Comparison of ENCODE assay signal across 14 mouse cellular contexts in the genomic region with DNA sequence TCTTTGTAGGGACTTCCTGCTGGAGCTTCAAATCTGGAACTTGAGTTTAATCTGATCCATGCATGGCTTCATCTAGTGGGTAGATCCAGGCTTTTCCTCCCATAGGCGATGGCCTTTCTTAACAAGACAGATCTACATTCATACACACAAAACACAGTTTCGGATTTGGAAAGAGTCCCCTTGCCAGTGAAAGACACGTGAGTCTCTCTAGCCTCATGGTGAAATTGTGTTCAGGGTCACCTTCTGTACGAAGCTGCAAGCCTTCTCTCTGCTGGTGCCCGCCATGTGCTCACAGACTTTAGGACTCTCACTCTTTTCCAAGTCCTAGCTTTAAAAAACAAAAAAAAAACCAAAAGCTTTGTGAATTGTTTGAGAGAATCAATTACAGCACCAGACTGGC. TPM values are rescaled to one million over a fixed set of nuclear protein-coding genes. Genes with fewer than 3 reads are reported as not detected.
"Had no signal": no experiment of that assay in that cellular context is flagged by ENCODE, and none has a peak within 500 bp of the region (broad histone marks: within the 10 kb centered on the region; RNA-seq: fewer than 3 reads in every experiment).

No protein-coding gene starts in this region.

- H3K36me3 ChIP-seq: limb, embryonic 12.5 days; liver, embryonic 13.5 days; lung, embryonic 15.5 days; midbrain, embryonic 12.5 days; neural tube, embryonic 13.5 days had no signal

- H3K4me3 ChIP-seq: limb, embryonic 12.5 days; liver, embryonic 13.5 days; lung, embryonic 15.5 days; midbrain, embryonic 12.5 days; neural tube, embryonic 13.5 days had no signal

- H3K9me3 ChIP-seq: limb, embryonic 12.5 days; liver, embryonic 13.5 days; lung, embryonic 15.5 days; midbrain, embryonic 12.5 days; neural tube, embryonic 13.5 days had no signal

- H3K4me1 ChIP-seq: liver, embryonic 13.5 days; lung, embryonic 15.5 days had no signal

- H3K9ac ChIP-seq: limb, embryonic 12.5 days; liver, embryonic 13.5 days; liver, postnatal 0 days; lung, embryonic 15.5 days; midbrain, embryonic 12.5 days; neural tube, embryonic 13.5 days had no signal

- H3K27ac ChIP-seq: limb, embryonic 12.5 days; liver, embryonic 13.5 days; lung, embryonic 15.5 days; midbrain, embryonic 12.5 days; neural tube, embryonic 13.5 days had no signal

- DNase-seq: kidney, adult 8-10 months; kidney, postnatal 25 days; liver; liver, embryonic 13.5 days; liver, postnatal 0 days; right cerebral cortex, postnatal 14 days; thymus, postnatal 4 days had no signal

- H3K27me3 ChIP-seq: lung, embryonic 15.5 days had no signal

RNA-seq across cellular contexts. Expression of a gene that starts 51.4 kb away (rescaled TPM):
- total RNA-seq: megakaryocyte-erythroid progenitor cell, adult 5-6 weeks had no signal
- polyA plus RNA-seq: kidney, embryonic 16.5 days; liver, embryonic 13.5 days; liver, postnatal 0 days; spleen, adult 2 months had no signal
